Mouse (Mus musculus) myocyte (in vitro differentiated cells): ENCODE data around the gene Wfdc10.

Experiments used
- CEBPB ChIP-seq: IDR thresholded peaks from 2 replicates; pipeline ENCODE4 v1.6.1; 2011; ENCODE audit warnings: mild to moderate bottlenecking, moderate library complexity; ENCODE audit not compliant: poor library complexity, insufficient read depth, severe bottlenecking
- MAX ChIP-seq: IDR thresholded peaks from one replicate; pipeline ENCODE4 v1.6.1; 2011; ENCODE audit warnings: low read depth, mild to moderate bottlenecking, control low read depth
- MYOG ChIP-seq, 3 experiments: IDR thresholded peaks; one replicate each; pipeline ENCODE4 v1.6.1; 2011; ENCODE audit warnings: control low read depth in 2 of 3, low read depth in 2 of 3, mild to moderate bottlenecking in 2 of 3; ENCODE audit not compliant: insufficient read length in 2 of 3, control insufficient read depth in 1 of 3, insufficient read depth in 1 of 3
- POLR2A ChIP-seq: IDR thresholded peaks from one replicate; pipeline ENCODE4 v1.6.1; 2011; ENCODE audit warnings: low read depth, mild to moderate bottlenecking, control low read depth, moderate library complexity; ENCODE audit not compliant: insufficient read length
- TCF12 ChIP-seq: IDR thresholded peaks from one replicate; pipeline ENCODE4 v1.6.1; 2011; ENCODE audit warnings: mild to moderate bottlenecking, control low read depth; ENCODE audit not compliant: poor library complexity, insufficient read depth, severe bottlenecking

GRCm38 (mm10) chr2:164670938-164671337 is 15.1 kb downstream of the Wfdc10 start:
- TF ChIP-seq MAX (no peak), POLR2A (no peak), MYOG (IDR thresholded peaks at IDR 0.05; ENCODE audit: control insufficient read depth in 1 of 3, insufficient read depth in 1 of 3, insufficient read length in 2 of 3, low read depth in 2 of 3) (peak in 2 of 3 experiments; percentile 55 to 83), TCF12 (no peak), CEBPB (no peak)
